Mouse (Mus musculus): ENCODE results near the gene Ush1c.

DNA sequence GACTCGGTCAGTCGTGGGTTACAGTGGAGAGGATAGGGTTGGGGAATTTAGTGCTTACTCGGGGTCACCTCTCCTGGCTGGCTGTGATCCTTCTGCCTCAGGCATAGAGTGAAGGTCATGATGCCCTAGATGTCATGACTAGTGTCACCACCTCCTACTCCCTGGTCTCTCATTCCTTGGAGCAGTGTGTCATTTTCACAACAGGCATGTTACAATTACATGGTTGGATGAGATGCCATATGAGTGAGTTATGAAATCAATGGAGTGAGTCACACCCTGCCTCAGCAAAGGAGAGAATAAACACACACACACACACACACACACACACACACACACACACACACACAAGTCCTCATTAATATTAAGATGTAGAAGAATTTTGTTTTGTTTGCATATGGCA, 9.3 kb upstream of the Ush1c start:
- TF ChIP-seq CTCF (IDR thresholded peaks at IDR 0.05; ENCODE audit: extremely low read depth, insufficient read depth, insufficient read length, insufficient replicate concordance) (no peak), POLR2A (IDR thresholded peaks at IDR 0.05; ENCODE audit: low read depth, low read length) (no peak)
